Mouse (Mus musculus): ENCODE data around the gene Cyth1. TPM values are rescaled to one million over a fixed set of nuclear protein-coding genes. Genes with fewer than 3 reads are reported as not detected.

Cyth1 gene
- polyA plus RNA-seq, 1 experiment from 2014 or later, result 9.3 TPM

DNA sequence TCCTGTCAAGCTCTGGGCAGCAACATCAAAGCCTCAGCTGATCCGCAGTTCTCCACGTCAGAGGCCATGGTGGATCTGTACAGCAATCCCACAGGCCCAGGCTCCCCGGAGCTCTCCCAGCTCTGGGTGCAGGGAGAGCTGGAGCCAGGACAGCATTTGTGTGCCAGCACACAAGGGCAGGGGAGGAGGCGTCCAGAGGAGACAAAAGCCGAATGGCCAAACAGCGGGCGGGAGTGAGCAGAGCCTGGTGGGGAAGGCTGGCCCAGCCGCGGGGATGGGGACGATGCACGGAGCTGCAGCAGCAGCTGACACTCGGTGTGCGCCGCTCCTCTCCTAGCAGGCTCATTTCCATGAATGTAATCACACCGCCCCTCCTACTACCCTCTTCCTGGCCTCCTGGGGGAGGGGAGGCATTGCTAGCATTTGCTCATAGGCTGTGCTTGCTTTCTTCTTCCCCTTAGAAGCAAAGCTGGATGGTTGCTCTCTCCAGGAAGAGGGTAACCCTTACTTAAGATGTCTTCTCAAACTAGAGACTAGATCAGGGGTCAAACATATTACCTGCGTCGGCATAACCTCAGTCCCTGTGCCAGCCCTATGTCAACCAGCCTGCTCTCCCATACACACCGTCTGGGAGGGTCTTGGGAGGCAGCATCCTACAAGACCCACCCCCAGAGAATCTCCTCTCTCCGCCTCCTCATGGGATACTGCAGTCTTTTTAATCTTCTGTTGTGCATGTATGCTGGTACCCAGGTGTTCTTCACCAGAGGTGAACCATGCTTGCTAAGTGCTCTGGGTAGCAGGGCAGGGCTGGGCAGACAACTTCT, 45.8 kb downstream of the Cyth1 start:
- H3K36me3 ChIP-seq (ENCODE audit: control insufficient read depth, insufficient read depth, low read length), result no peaks in the 10 kb centered on the region
- peaks cover 56% of the 10 kb centered on the region for H3K4me1 ChIP-seq (replicated peaks; ENCODE audit: control insufficient read depth, insufficient read depth, low read length)
- peak overlapping the region; percentile 43 for H3K4me3 ChIP-seq (ENCODE audit: low read depth, low read length)
- DNase-seq (ENCODE audit: low spot score) (peak; percentile 82), ATAC-seq (replicated peaks; ENCODE audit: low FRiP score, low TSS enrichment, low read depth) (peak; percentile 79)
- H3K27me3 ChIP-seq (replicated peaks; ENCODE audit: control insufficient read depth, insufficient read depth, low read length), result no peaks in the 10 kb centered on the region
- H3K27ac ChIP-seq (ENCODE audit: low read depth), result peak overlapping the region; percentile 63
- H3K9me3 ChIP-seq (ENCODE audit: control insufficient read depth, low read length), result no peaks in the 10 kb centered on the region
- H3K9ac ChIP-seq (ENCODE audit: low read length), result peak overlapping the region; percentile 53
- H3K4me2 ChIP-seq (ENCODE audit: low read length), result peak overlapping the region; percentile 81
- 5% methylated on average over 19 of the region's 19 CpGs for WGBS

DNA sequence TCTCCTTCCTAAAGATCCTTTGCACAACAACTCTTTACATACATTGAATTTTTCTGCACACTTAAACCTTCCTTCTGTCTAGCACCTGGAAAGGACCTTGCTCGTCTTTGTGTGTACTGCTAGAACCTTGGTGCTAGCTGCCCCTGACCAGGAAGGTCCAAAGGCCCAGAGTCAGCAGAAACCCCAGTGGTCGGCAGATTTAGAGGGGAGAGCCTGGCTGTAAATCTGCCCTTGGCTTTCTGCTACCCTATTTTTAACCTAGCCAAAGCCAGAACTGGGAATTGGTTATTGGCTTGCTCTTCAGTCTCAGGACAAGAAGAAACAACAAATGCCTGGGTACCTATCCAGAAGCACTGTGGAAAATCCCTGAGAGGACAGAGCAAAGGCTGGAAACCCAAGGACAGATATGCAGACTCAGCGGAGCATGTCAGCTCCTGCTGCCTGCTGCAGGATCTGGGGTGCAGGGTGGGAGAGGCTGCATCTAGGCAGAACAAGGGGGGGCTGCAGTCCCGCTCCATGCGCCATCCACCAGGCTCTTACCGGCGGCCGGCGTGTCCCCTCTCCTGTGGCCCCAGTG, 46.5 kb downstream of the Cyth1 start:
- H3K27ac ChIP-seq (ENCODE audit: low read depth), result peak overlapping the region; percentile 63
- H3K4me3 ChIP-seq (ENCODE audit: low read depth, low read length), result peak overlapping the region; percentile 43
- no peak for ATAC-seq (replicated peaks; ENCODE audit: low FRiP score, low TSS enrichment, low read depth)
- no peaks in the 10 kb centered on the region for H3K36me3 ChIP-seq (ENCODE audit: control insufficient read depth, insufficient read depth, low read length)
- DNase-seq (ENCODE audit: low spot score), result no peak
- H3K9me3 ChIP-seq (ENCODE audit: control insufficient read depth, low read length), result no peaks in the 10 kb centered on the region
- WGBS, result 22% methylated on average over 9 of the region's 9 CpGs
- H3K27me3 ChIP-seq (replicated peaks; ENCODE audit: control insufficient read depth, insufficient read depth, low read length), result no peaks in the 10 kb centered on the region
- peak overlapping the region; percentile 81 for H3K4me2 ChIP-seq (ENCODE audit: low read length)
- H3K9ac ChIP-seq (ENCODE audit: low read length), result peak overlapping the region; percentile 53
- peaks cover 58% of the 10 kb centered on the region for H3K4me1 ChIP-seq (replicated peaks; ENCODE audit: control insufficient read depth, insufficient read depth, low read length)

DNA sequence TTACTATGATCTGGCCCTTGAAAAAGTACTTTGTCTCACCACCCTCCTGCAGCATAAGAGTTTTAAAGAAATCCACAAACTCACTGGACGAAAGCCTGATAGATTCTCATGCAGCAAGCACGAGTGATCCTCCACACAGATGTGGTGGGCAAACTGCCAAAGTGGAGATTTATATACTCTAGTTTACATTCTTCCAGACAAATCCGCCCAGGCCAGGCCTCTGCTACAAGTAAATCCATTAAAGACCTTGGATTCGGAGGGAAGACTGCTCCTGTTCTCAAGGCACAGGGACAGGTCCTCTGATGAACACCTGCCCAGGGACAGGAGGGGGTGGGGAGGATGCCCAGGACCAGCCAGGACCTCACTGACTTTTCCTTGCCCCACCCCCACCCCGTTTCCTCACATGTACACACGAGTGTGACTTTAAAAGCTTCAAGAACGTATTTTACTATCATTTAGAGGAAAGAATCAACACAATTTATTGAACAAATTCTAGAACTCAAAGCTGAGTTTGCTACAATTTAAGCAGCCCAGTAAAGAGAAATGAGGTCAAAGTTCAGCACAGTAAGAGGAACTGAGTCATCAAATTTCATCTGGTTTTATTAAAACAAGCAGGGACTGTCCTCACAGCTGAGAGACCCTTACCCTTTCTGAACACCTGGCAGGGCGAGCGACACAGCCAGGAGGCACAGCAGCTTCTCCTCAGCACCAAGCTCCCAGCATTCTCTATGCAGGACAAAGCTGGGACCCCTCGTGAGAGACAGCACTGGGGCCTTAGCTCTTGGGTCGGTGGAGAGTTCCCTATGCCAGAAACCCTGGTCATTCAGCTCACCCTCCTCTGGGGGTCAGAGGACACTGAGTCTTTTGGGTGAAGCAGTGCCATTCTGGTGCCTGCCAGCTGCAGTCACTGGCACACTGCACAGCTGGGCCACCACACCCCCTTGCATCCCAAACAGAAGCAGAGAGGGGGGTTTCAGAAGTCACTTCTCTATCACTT, 47.3 kb downstream of the Cyth1 start:
- Histone ChIP-seq H3K27ac (ENCODE audit: low read depth) (peak overlapping the region; percentile 63), H3K27me3 (replicated peaks; ENCODE audit: control insufficient read depth, insufficient read depth, low read length) (no peaks in the 10 kb centered on the region), H3K9ac (ENCODE audit: low read length) (peak overlapping the region; percentile 53), H3K9me3 (ENCODE audit: control insufficient read depth, low read length) (no peaks in the 10 kb centered on the region), H3K36me3 (ENCODE audit: control insufficient read depth, insufficient read depth, low read length) (no peaks in the 10 kb centered on the region), H3K4me3 (ENCODE audit: low read depth, low read length) (peak overlapping the region; percentile 43), H3K4me2 (ENCODE audit: low read length) (peak overlapping the region; percentile 81), H3K4me1 (replicated peaks; ENCODE audit: control insufficient read depth, insufficient read depth, low read length) (peaks cover 58% of the 10 kb centered on the region)
- DNase-seq (ENCODE audit: low spot score) (no peak), ATAC-seq (replicated peaks; ENCODE audit: low FRiP score, low TSS enrichment, low read depth) (no peak)
- 14% methylated on average over 11 of the region's 11 CpGs for WGBS

DNA sequence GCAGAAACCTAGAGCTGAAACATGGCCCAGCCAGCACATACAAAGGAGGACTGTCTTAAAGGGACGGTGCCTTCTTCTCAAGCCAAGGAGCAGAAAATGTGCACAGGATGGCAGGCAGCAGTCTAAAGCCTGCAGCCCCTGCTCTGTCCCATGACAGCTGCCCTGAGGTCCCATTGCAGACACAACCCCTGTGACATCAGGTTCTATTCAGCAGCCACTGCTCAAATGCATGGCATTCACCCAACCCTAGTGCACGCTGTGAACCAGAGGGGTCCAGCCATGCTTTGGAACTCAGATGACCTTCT, 50.1 kb downstream of the Cyth1 start:
- peak overlapping the region; percentile 27 for H3K27ac ChIP-seq (ENCODE audit: low read depth)
- 46% methylated on average over 2 of the region's 2 CpGs for WGBS
- H3K4me2 ChIP-seq (ENCODE audit: low read length), result 0 out of 2 replicates have a peak overlapping the region, but pooled peaks have one; percentile 29
- no peaks in the 10 kb centered on the region for H3K9me3 ChIP-seq (ENCODE audit: control insufficient read depth, low read length)
- DNase-seq (ENCODE audit: low spot score) (no peak), ATAC-seq (replicated peaks; ENCODE audit: low FRiP score, low TSS enrichment, low read depth) (no peak)
- H3K36me3 ChIP-seq (ENCODE audit: control insufficient read depth, insufficient read depth, low read length), result 0 out of 2 replicates have a peak, but pooled peaks cover under 1% of the 10 kb centered on the region
- H3K4me1 ChIP-seq (replicated peaks; ENCODE audit: control insufficient read depth, insufficient read depth, low read length), result peaks cover 65% of the 10 kb centered on the region
- H3K27me3 ChIP-seq (replicated peaks; ENCODE audit: control insufficient read depth, insufficient read depth, low read length), result no peaks in the 10 kb centered on the region
- H3K9ac ChIP-seq (ENCODE audit: low read length), result 0 out of 2 replicates have a peak overlapping the region, but pooled peaks have one; percentile 11
- H3K4me3 ChIP-seq (ENCODE audit: low read depth, low read length), result no peak overlapping the region

DNA sequence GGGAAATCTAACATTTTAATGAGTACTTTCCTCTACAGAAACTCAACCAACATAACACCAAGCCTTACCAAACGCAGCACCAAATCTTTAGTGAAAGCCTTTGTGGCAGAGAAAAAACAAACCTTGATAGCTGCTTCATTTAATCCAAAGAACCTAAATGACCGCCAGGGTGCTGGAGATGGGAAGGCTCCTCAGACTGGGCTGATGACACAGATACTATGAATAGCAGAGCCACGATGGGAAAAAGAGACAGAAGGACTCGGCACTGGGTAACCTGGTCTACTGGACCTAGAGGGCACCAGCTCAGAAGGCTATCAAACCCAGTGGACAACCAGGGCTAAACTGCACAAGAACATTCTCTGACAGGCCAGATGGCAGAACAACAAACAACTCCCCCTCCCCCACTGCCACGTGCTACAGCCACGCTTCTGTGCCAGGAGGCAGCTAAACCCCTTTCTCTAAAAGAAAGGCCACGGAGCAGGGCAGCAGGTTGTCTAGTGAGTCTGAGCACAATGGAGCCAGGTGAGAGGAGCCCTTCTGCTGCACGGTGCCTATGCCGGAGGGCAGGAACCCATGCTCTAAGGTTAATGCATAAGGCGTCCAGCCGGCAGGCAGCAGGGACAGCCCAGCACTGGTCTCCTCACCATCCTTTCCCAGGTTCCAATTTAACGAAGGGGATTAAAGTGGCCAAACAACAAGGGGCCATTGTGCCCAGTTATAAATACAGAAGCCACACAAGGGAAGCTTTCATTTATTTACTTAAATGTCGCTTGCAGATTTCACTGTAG, 50.7 kb downstream of the Cyth1 start:
- H3K27ac ChIP-seq (ENCODE audit: low read depth), result peak overlapping the region; percentile 27; the same call in 1 of the 2 replicates

DNA sequence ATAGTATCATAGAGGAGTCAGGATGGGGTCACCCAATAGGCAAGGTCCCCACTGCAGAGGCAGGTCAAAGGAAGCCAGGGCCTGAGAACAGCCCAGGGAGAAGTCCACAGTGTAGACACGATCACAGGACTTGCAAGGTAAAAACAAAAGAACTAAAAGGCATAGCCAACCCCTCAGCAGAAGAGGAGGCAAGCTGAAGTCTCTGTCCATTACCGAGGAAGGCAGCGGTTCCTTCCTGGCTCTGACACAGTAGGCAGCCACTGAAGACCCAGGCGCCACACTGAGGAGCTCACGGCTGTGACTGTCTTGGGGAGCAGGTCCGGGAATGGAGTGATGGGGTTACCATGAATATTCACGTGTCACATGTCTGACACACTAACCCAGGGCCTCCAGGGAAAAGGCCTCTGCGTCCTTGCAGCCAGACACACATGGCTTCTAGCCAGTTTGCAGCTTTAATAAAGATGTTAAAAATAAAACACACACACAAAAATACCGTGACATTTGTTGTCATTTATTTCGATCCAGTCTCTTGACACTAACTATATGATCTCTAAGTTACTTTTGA, 51.5 kb downstream of the Cyth1 start:
- H3K4me3 ChIP-seq (ENCODE audit: low read depth, low read length), result no peak overlapping the region
- no peak overlapping the region for H3K4me2 ChIP-seq (ENCODE audit: low read length)
- peaks cover 56% of the 10 kb centered on the region for H3K4me1 ChIP-seq (replicated peaks; ENCODE audit: control insufficient read depth, insufficient read depth, low read length)
- no peak for DNase-seq (ENCODE audit: low spot score)
- WGBS, result 68% methylated on average over 10 of the region's 10 CpGs
- ATAC-seq (replicated peaks; ENCODE audit: low FRiP score, low TSS enrichment, low read depth), result no peak
- H3K27ac ChIP-seq (ENCODE audit: low read depth), result no peak overlapping the region
- H3K36me3 ChIP-seq (ENCODE audit: control insufficient read depth, insufficient read depth, low read length), result peaks cover 11% of the 10 kb centered on the region; the same call in 1 of the 2 replicates
- no peaks in the 10 kb centered on the region for H3K9me3 ChIP-seq (ENCODE audit: control insufficient read depth, low read length)
- no peak overlapping the region for H3K9ac ChIP-seq (ENCODE audit: low read length)
- H3K27me3 ChIP-seq (replicated peaks; ENCODE audit: control insufficient read depth, insufficient read depth, low read length), result no peaks in the 10 kb centered on the region

More for the DNA sequence above, 50.7 kb downstream of the Cyth1 start:
- 34% methylated on average over 13 of the region's 13 CpGs for WGBS
- no peak overlapping the region for H3K4me3 ChIP-seq (ENCODE audit: low read depth, low read length)
- peaks cover 64% of the 10 kb centered on the region for H3K4me1 ChIP-seq (replicated peaks; ENCODE audit: control insufficient read depth, insufficient read depth, low read length)
- DNase-seq (ENCODE audit: low spot score), result no peak
- H3K9me3 ChIP-seq (ENCODE audit: control insufficient read depth, low read length), result no peaks in the 10 kb centered on the region
- H3K9ac ChIP-seq (ENCODE audit: low read length), result peak overlapping the region; percentile 11; the same call in 1 of the 2 replicates
- no peaks in the 10 kb centered on the region for H3K27me3 ChIP-seq (replicated peaks; ENCODE audit: control insufficient read depth, insufficient read depth, low read length)
- 0 out of 2 replicates have a peak, but pooled peaks cover 5% of the 10 kb centered on the region for H3K36me3 ChIP-seq (ENCODE audit: control insufficient read depth, insufficient read depth, low read length)
- H3K4me2 ChIP-seq (ENCODE audit: low read length), result peak overlapping the region; percentile 29; the same call in 1 of the 2 replicates
- no peak for ATAC-seq (replicated peaks; ENCODE audit: low FRiP score, low TSS enrichment, low read depth)

DNA sequence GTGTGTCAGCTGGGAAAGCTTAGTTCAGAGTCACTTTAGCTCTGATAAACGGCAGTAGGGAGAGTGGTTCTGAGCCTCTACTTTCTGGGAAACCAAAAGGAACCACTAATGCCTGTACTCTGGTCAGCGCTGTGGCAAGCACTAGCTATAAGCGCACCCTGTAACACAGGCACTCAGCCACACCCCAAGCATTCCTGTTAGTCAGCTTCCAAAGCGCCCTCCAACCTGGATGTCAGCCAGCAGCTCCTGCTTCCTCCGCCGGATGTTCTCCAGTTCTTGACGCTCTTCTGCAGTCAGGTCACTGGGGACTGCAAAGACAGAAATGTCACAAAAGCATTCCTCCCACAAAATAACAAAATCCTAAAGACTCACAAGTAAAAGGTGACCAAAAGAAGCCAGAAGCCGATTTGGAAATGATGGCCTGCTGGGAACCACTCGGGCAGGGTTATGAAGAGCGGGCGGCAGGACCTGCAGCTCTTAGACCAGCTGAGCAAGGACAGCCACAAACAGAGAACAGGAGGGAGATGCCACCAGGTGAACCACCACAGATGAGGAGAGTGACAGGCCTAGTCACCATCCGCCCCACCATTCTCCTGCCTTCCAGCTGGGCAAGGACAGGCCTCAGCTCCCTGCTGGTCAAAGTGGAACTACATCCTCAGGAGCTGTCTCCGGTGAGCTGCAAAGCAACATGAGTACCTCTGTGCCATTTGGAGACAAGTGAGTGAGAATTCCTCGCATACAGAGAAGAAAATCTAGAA, 54.8 kb downstream of the Cyth1 start:
- H3K27ac ChIP-seq (ENCODE audit: low read depth), result peak overlapping the region; percentile 9; the same call in 1 of the 2 replicates
- H3K4me1 ChIP-seq (replicated peaks; ENCODE audit: control insufficient read depth, insufficient read depth, low read length), result peaks cover 27% of the 10 kb centered on the region
- H3K36me3 ChIP-seq (ENCODE audit: control insufficient read depth, insufficient read depth, low read length), result peaks cover 24% of the 10 kb centered on the region; the same call in 1 of the 2 replicates
- H3K4me2 ChIP-seq (ENCODE audit: low read length), result no peak overlapping the region
- DNase-seq (ENCODE audit: low spot score) (no peak), ATAC-seq (replicated peaks; ENCODE audit: low FRiP score, low TSS enrichment, low read depth) (no peak)
- no peaks in the 10 kb centered on the region for H3K9me3 ChIP-seq (ENCODE audit: control insufficient read depth, low read length)
- WGBS, result 56% methylated on average over 14 of the region's 14 CpGs
- H3K4me3 ChIP-seq (ENCODE audit: low read depth, low read length), result no peak overlapping the region
- no peaks in the 10 kb centered on the region for H3K27me3 ChIP-seq (replicated peaks; ENCODE audit: control insufficient read depth, insufficient read depth, low read length)
- H3K9ac ChIP-seq (ENCODE audit: low read length), result no peak overlapping the region

Measured in intestine, embryonic 14.5 days (tissue).